Mouse (Mus musculus) small intestine, adult 2 months (tissue): ENCODE data around the gene Dnah3.

Source experiments
- CTCF ChIP-seq: fragments of 200-500 bp; IDR thresholded peaks from 2 replicates; pipeline ENCODE4 v1.5.1; 2012; ENCODE audit warnings: low read depth, mild to moderate bottlenecking, control low read depth, inconsistent platforms, low read length, moderate library complexity, mixed read lengths; ENCODE audit not compliant: insufficient replicate concordance, insufficient read length; ENCODE audit errors: extremely low read depth
- POLR2A ChIP-seq: fragments of 200-500 bp; IDR thresholded peaks from 2 replicates; pipeline ENCODE4 v1.6.1; 2012; ENCODE audit warnings: low read depth, mild to moderate bottlenecking, control low read depth, inconsistent platforms, low read length, moderate library complexity

DNA sequence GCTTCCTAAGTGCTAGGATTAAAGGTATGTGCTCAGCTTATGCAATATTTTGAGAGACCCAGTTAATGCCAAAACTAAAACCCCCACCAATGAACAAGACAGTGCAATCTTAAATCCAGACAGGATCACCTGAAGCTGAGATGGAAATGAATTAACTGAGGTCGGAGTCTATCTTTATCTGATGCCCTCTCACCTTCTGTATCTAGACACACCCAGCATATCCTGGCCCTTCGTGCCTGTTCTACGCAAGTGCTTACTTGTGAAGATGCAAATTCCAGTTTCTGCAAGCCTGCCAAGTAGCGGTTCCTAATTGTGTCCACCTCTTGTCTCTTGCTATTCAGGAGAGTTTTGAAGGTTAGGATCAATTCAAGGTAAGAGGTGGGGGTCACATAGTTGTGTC lies 129.9 kb downstream of the Dnah3 start:
- no peak for TF ChIP-seq CTCF
- TF ChIP-seq POLR2A: no peak
